Comparison of ENCODE assay signal across 19 mouse cellular contexts in the genomic region with DNA sequence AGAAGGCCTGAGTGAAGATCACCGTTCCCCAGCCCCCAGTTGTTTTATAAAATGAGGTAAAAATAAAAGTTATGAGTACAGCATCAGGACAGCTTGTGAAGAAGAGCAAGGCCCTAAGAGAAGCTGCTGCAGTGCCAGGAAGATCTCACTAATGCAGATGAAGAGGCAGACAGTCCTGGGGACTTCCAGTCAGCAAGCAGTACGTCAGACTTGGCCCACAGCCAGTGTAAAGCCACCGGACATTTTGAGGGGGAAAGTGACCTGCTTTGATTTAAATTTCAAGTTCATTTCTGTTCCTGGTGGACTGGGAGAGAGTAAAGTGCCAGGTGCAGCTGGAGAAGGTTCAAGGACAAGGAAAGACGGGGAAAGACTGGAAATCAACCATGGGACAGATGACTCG. TPM values are rescaled to one million over a fixed set of nuclear protein-coding genes. Genes with fewer than 3 reads are reported as not detected.
DNase-seq lines count a peak whose midpoint lies in the region; ATAC-seq and TF ChIP-seq lines count a peak whose summit lies in the region.
"Had no signal": no experiment of that assay in that cellular context is flagged by ENCODE, and none has a peak within 500 bp of the region (broad histone marks: within the 10 kb centered on the region; RNA-seq: fewer than 3 reads in every experiment).

No protein-coding gene starts in this region.

- H3K4me3 ChIP-seq in forebrain, embryonic 14.5 days (ENCODE audit: low read depth, low read length) = no peak overlapping the region
- H3K4me3 ChIP-seq in forebrain, embryonic 15.5 days = no peak overlapping the region
- no peak overlapping the region for H3K4me3 ChIP-seq in liver, postnatal 0 days (ENCODE audit: low read depth, low read length)
- H3K4me3 ChIP-seq in stomach, postnatal 0 days (ENCODE audit: low read depth, low read length) = no peak overlapping the region
- H3K4me3 ChIP-seq: embryonic facial prominence, embryonic 12.5 days had no signal

- H3K4me1 ChIP-seq in forebrain, embryonic 14.5 days (ENCODE audit: control insufficient read depth, insufficient read depth, low read length) = no peaks in the 10 kb centered on the region
- no peaks in the 10 kb centered on the region for H3K4me1 ChIP-seq in forebrain, embryonic 15.5 days
- H3K4me1 ChIP-seq in liver, postnatal 0 days (ENCODE audit: insufficient read depth) = no peaks in the 10 kb centered on the region
- H3K4me1 ChIP-seq in stomach, postnatal 0 days (replicated peaks; ENCODE audit: control insufficient read depth, insufficient read depth) = no peaks in the 10 kb centered on the region; the same call in 1 of the 2 replicates
- H3K4me1 ChIP-seq: embryonic facial prominence, embryonic 12.5 days had no signal

- H3K9me3 ChIP-seq in forebrain, embryonic 14.5 days (replicated peaks; ENCODE audit: control insufficient read depth, low read length) = no peaks in the 10 kb centered on the region
- H3K9me3 ChIP-seq in forebrain, embryonic 15.5 days = no peaks in the 10 kb centered on the region
- H3K9me3 ChIP-seq in liver, postnatal 0 days (ENCODE audit: low read length) = no peaks in the 10 kb centered on the region
- no peaks in the 10 kb centered on the region for H3K9me3 ChIP-seq in stomach, postnatal 0 days (ENCODE audit: control insufficient read depth, low read length)
- H3K9me3 ChIP-seq: embryonic facial prominence, embryonic 12.5 days had no signal

- H3K9ac ChIP-seq in forebrain, embryonic 14.5 days (ENCODE audit: low read length) = no peak overlapping the region
- no peak overlapping the region for H3K9ac ChIP-seq in forebrain, embryonic 15.5 days (replicated peaks)
- no peak overlapping the region for H3K9ac ChIP-seq in liver, postnatal 0 days (replicated peaks)
- no peak overlapping the region for H3K9ac ChIP-seq in stomach, postnatal 0 days (ENCODE audit: low read length)
- H3K9ac ChIP-seq: embryonic facial prominence, embryonic 12.5 days had no signal

- TF ChIP-seq CTCF in liver, postnatal 0 days (IDR thresholded peaks at IDR 0.05; ENCODE audit: low read depth) = no peak
- no peak for TF ChIP-seq CTCF in stomach, postnatal 0 days (IDR thresholded peaks at IDR 0.05; ENCODE audit: low read depth)

- no peak for TF ChIP-seq EP300 in liver, postnatal 0 days (IDR thresholded peaks at IDR 0.05; ENCODE audit: low read depth)
- no peak for TF ChIP-seq EP300 in stomach, postnatal 0 days (optimal IDR thresholded peaks at IDR 0.05)

- 69% methylated on average over 5 of the region's 5 CpGs for WGBS in forebrain, embryonic 14.5 days
- 66% methylated on average over 5 of the region's 5 CpGs for WGBS in forebrain, embryonic 15.5 days
- WGBS in liver, postnatal 0 days (ENCODE audit: insufficient replicate concordance) = 64% methylated on average over 5 of the region's 5 CpGs
- WGBS in stomach, postnatal 0 days = 55% methylated on average over 5 of the region's 5 CpGs

- H3K4me2 ChIP-seq in forebrain, embryonic 14.5 days (ENCODE audit: low read length) = no peak overlapping the region
- H3K4me2 ChIP-seq in forebrain, embryonic 15.5 days (replicated peaks) = no peak overlapping the region
- H3K4me2 ChIP-seq in liver, postnatal 0 days (ENCODE audit: low read depth, low read length) = no peak overlapping the region
- H3K4me2 ChIP-seq in stomach, postnatal 0 days (replicated peaks; ENCODE audit: low read depth) = no peak overlapping the region
- H3K4me2 ChIP-seq: embryonic facial prominence, embryonic 12.5 days; heart, embryonic 11.5 days; liver, embryonic 11.5 days had no signal

- H3K27ac ChIP-seq in forebrain, embryonic 14.5 days (ENCODE audit: low read depth, low read length) = no peak overlapping the region
- no peak overlapping the region for H3K27ac ChIP-seq in forebrain, embryonic 15.5 days (replicated peaks)
- no peak overlapping the region for H3K27ac ChIP-seq in liver, postnatal 0 days (ENCODE audit: low read depth)
- no peak overlapping the region for H3K27ac ChIP-seq in stomach, postnatal 0 days (replicated peaks)
- H3K27ac ChIP-seq: embryonic facial prominence, embryonic 12.5 days; macrophage had no signal

- H3K36me3 ChIP-seq in forebrain, embryonic 14.5 days (ENCODE audit: control insufficient read depth, insufficient read depth, low read length) = peaks cover 18% of the 10 kb centered on the region; the same call in 1 of the 2 replicates
- H3K36me3 ChIP-seq in forebrain, embryonic 15.5 days = peaks cover 7% of the 10 kb centered on the region
- H3K36me3 ChIP-seq in liver, postnatal 0 days (replicated peaks; ENCODE audit: insufficient read depth, low read length) = no peaks in the 10 kb centered on the region
- H3K36me3 ChIP-seq in stomach, postnatal 0 days (ENCODE audit: control insufficient read depth, insufficient read depth, low read length) = no peaks in the 10 kb centered on the region

- no peaks in the 10 kb centered on the region for H3K27me3 ChIP-seq in forebrain, embryonic 14.5 days (replicated peaks; ENCODE audit: control insufficient read depth, insufficient read depth, low read length)
- no peaks in the 10 kb centered on the region for H3K27me3 ChIP-seq in forebrain, embryonic 15.5 days
- no peaks in the 10 kb centered on the region for H3K27me3 ChIP-seq in liver, postnatal 0 days (ENCODE audit: insufficient read depth, low read length)
- H3K27me3 ChIP-seq in stomach, postnatal 0 days (ENCODE audit: control insufficient read depth, insufficient read depth, low read length) = no peaks in the 10 kb centered on the region
- H3K27me3 ChIP-seq: embryonic facial prominence, embryonic 12.5 days had no signal

- DNase-seq in forebrain, embryonic 14.5 days (ENCODE audit: low spot score) = peak; percentile 17
- DNase-seq in liver, postnatal 0 days = peak; percentile 37
- no peak for DNase-seq in liver
- DNase-seq in ovary, postnatal 36 days (ENCODE audit: low spot score) = peak; percentile 26
- DNase-seq in ovary, postnatal 10 days (ENCODE audit: low spot score) = no peak
- DNase-seq in stomach, postnatal 0 days (ENCODE audit: low spot score) = peak; percentile 60
- DNase-seq in frontal cortex, postnatal 10 days (ENCODE audit: low spot score in 2 of 2) = no peak
- DNase-seq: gastrocnemius, postnatal 36 days; kidney, adult 2 months; kidney, postnatal 25 days; layer of hippocampus, adult 9-11 months had no signal

- no peak for ATAC-seq in forebrain, embryonic 14.5 days
- no peak for ATAC-seq in forebrain, embryonic 15.5 days (replicated peaks)
- no peak for ATAC-seq in liver, postnatal 0 days
- ATAC-seq in stomach, postnatal 0 days (ENCODE audit: low FRiP score, low TSS enrichment) = no peak

RNA-seq across cellular contexts. Expression of gene Phxr2, which starts 10.2 kb away (rescaled TPM):
- polyA plus RNA-seq in forebrain, embryonic 14.5 days (2014; fragmentation: Nextera tagmentation; extraction: Ambion mirVana) = not detected in 2 replicates
- polyA plus RNA-seq in forebrain, embryonic 15.5 days (2015; fragmentation: Nextera tagmentation; extraction: Ambion mirVana) = not detected in 2 replicates
- not detected in 2 replicates for polyA plus RNA-seq in liver, postnatal 0 days (2015; fragmentation: Nextera tagmentation; extraction: Ambion mirVana)
- polyA plus RNA-seq in stomach, postnatal 0 days (2015; fragmentation: Nextera tagmentation; extraction: Ambion mirVana) = not detected in 2 replicates
- polyA plus RNA-seq: frontal cortex, adult 2 months; heart, embryonic 11.5 days; kidney, adult 2 months; macrophage; neural tube, embryonic 14.5 days; testis, adult 2 months had no signal

RNA-seq across cellular contexts. Expression of gene Galnt4, which starts 28.4 kb away (rescaled TPM):
- 2.3 and 3.2 TPM in 2 replicates for polyA plus RNA-seq in forebrain, embryonic 14.5 days (2014; fragmentation: Nextera tagmentation; extraction: Ambion mirVana)
- polyA plus RNA-seq in forebrain, embryonic 15.5 days (2015; fragmentation: Nextera tagmentation; extraction: Ambion mirVana) = 2.8 and 2.9 TPM in 2 replicates
- polyA plus RNA-seq in liver, postnatal 0 days (2015; fragmentation: Nextera tagmentation; extraction: Ambion mirVana) = 2.2 and 2.6 TPM in 2 replicates
- polyA plus RNA-seq in stomach, postnatal 0 days (2015; fragmentation: Nextera tagmentation; extraction: Ambion mirVana) = 34.0 and 34.9 TPM in 2 replicates

RNA-seq across cellular contexts. Expression of gene Poc1b, which starts 29.5 kb away (rescaled TPM):
- 20.4 and 20.8 TPM in 2 replicates for polyA plus RNA-seq in forebrain, embryonic 14.5 days (2014; fragmentation: Nextera tagmentation; extraction: Ambion mirVana)
- polyA plus RNA-seq in forebrain, embryonic 15.5 days (2015; fragmentation: Nextera tagmentation; extraction: Ambion mirVana) = 15.4 and 16.4 TPM in 2 replicates
- 3.9 TPM in 2 replicates for polyA plus RNA-seq in liver, postnatal 0 days (2015; fragmentation: Nextera tagmentation; extraction: Ambion mirVana)
- polyA plus RNA-seq in stomach, postnatal 0 days (2015; fragmentation: Nextera tagmentation; extraction: Ambion mirVana) = 6.7 and 9.4 TPM in 2 replicates

Comparison
In these comparisons a context has a peak if more than half of its experiments do, and no peak if none do; other contexts are left out.
1. DNase-seq: peak in forebrain, embryonic 14.5 days (single experiment), liver, postnatal 0 days (single experiment), ovary, postnatal 36 days (single experiment) and stomach, postnatal 0 days (single experiment); none in liver (single experiment), ovary, postnatal 10 days (single experiment) and frontal cortex, postnatal 10 days (0 of 2).